Mouse (Mus musculus) mouse embryonic stem cell (cell line): Measurements from ENCODE around the gene Mrps30.
"Not testable (repeated sequence)": the region's sequence is repeated elsewhere in the genome, so short reads cannot be mapped to it uniquely, and the experiment has no call there.

Source experiments
- in situ Hi-C, 2 experiments: fragments of 300-500 bp; cut with MboI; formaldehyde crosslinking; loops; 1 replicate in 1 of 2; 3 replicates in 1 of 2; pipeline ENCODE4 v1.14.3; 2019 to 2020; ENCODE audit warnings: low sequenced_read_pairs in 2 of 2, low pct_unique_long_range_greater_than_20kb in 1 of 2, mixed read lengths in 1 of 2; ENCODE audit not compliant: unreplicated experiment in 1 of 2

The Mrps30 gene

DNA sequence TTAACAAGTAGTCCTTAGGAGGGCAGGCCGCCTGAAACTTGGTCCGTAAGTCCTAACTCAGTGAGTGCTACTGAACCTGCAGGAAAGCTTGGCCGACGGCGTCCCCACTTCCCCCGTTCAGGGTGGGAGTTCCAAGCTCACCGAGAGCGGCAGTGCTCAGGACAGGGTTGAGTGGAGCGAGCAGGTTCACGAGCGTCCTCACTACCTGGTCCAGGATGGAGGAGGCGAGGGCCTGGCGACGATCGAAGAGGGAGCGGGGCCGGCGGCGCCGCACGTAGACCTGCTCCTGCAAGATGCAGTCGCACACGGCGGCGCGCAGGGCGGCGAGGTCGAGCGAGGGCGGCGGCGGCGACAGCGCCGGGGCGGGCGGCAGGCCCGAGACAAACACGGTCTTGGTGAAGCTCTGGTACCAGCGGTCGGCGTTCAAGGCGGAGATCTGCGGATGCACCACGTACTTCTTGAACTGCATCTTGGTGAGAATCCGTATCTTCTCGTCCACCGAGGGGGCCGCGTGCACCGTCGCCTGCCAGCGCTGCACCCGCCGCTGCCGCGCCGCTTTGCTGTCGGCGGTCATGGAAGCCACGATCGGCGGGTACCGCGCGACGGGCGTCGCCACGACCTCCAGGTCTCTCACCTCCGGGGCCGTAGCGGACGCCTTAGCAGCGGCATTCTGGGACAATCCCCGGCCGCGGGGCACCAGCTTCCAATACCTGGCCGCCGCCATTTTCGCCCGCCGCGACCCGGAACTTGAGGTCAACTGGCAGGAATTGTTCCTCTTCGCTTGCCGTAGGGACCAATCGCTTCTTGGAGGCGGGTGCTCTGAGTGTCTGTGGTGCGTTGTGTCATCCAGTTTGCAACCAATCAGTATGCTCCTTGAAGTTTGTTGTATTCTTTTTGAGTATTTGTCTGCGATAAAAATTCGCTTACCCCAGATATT is at the start of gene Mrps30, which contains the start of gene B430218F22Rik:
TSS of gene Mrps30 (minus strand) at position 742 of the 937 bp plus-strand sequence.
TSS of gene B430218F22Rik (plus strand) at position 120 of the 937 bp plus-strand sequence.
- in situ Hi-C loops, result no loop called here

DNA sequence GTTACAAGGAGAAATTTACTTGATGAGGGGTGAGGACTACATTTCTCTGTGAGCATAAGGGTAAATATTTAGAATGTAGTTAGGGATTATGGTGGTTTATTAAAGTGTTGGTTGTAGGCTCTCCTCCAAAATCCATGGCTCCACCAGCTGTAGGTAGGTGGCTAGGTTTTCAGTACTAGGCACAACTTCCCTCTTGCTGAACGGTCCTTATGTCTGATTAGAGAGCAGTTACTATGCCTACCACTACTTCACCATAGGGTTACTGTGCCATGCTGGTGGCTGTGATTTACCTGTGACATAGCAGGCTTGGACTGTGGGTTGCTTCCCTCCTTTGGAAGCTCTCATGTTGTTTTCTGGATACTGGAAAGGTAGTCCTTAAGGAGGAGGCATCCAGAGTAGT is 33.8 kb upstream of the Mrps30 start:
- in situ Hi-C loops, result loop anchor here in 1 of 2 experiments (25.0 kb wide), 1 partner anchor 916 kb away; no protein-coding TSS in a partner anchor

DNA sequence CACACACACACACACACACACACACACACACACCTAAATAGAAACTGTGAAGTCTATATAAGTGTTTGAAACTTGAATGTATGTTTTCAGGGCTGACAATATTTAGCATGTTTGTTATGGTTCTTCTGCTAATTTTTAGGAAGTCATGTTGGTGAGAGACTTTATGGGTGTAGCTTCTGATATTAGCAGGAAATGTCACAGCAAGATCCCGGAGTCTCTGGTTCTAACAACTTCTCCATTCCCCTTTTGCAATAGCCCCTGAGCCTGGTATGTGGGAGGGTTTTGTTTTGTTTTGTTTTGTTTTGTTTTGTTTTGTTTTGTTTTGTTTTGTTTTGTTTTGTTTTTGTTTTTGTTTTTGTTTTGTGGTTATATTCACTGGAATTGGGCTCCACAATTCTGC is 33.4 kb upstream of the Mrps30 start:
- in situ Hi-C loops, result loop anchor here in 1 of 2 experiments (25.0 kb wide), 1 partner anchor 917 kb away; no protein-coding TSS in a partner anchor

DNA sequence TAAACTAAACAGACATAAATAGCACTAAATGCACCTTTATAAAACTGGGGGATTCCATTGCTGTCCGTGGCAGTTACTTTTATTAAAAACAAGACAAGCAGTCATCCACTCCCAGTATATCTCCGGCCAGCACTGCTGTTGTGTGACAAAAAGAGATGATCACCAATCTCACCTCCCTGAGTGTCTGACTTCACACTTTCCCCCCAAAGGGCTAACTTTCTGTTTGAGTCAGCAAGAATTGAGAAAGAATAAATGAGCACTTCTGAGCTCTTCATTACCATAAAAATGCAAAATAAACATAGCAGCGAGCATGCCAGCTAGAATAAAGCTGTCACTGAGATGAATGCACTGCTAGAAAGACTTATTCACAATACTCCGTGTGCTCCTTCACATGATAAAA is 31.1 kb upstream of the Mrps30 start:
- in situ Hi-C loops, result loop anchor here in 1 of 2 experiments (25.0 kb wide), 1 partner anchor 919 kb away; no protein-coding TSS in a partner anchor

DNA sequence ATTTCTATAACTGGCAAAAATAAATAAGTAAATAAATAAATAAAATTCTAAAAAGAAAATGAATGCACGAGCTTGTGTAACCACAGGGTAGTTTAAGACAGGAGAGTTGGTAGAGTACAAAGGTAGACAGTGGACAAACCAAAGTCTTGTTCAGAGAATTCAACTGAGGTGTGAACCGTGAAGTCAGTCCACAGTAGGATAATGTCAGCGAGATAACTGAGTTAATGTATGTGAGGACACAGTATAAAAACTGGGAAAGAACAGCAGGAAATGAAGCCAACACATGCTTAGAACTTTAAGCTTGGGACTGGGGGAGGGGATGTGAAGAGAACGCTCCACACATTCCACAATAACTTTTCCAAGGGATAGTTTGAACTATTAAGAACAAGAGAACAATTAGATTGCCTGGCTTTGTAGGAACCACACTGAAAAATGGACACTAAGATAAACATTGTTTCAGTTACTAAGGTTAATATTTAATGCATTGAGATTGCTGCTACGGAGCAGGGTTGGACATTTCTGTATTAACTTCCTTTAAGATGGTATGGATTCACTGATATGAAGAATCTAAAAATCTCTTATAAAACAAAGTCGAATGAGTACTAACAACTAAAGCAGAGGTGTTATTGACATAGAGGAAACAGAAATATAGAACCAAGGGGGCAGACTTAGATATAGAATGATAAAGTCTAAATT is 24.4 kb upstream of the Mrps30 start:
- in situ Hi-C loops, result loop anchor here in 1 of 2 experiments (25.0 kb wide), 1 partner anchor 926 kb away; no protein-coding TSS in a partner anchor

DNA sequence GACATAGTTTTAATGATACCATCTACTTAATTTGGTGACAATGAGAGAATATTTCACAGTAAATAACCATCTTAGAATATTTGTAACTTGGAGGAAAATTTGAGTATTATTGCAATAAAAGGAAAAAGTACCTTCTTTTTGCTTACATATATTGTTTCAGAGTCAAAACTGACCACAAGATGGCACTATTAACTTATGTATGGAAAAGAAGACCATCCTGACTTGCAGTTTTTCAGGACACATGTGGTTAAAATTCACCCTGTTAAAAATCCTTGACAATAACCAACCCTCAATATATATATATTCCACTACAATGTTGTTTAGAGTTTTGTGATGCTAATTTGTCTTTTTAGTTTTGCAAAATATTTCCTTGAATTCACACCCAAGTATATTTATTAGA is 16.5 kb upstream of the Mrps30 start:
- in situ Hi-C loops, result loop anchor here (10.0 to 25.0 kb wide), 2 partner anchors 934 to 961 kb away; no protein-coding TSS in a partner anchor

DNA sequence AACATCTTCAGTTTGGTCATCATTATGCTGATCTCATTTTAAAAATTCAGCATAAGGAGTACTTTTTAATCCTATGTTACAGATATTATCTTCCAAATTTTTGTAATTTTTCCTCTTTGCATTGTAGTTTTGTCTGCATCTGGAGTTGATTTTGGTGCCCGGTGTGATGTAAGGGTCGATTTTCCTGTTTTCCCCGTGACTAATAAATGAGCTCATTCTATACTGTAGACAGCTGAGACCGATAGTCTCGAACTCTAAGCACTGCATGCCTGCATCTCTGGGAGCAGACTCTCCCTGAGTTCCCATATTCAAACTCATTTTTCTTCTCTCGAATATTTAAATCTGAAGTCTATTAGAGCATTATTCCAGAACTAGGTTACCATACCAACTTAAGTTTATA is 13.3 kb upstream of the Mrps30 start:
- in situ Hi-C loops, result loop anchor here (10.0 to 25.0 kb wide), 2 partner anchors 937 to 964 kb away; no protein-coding TSS in a partner anchor

DNA sequence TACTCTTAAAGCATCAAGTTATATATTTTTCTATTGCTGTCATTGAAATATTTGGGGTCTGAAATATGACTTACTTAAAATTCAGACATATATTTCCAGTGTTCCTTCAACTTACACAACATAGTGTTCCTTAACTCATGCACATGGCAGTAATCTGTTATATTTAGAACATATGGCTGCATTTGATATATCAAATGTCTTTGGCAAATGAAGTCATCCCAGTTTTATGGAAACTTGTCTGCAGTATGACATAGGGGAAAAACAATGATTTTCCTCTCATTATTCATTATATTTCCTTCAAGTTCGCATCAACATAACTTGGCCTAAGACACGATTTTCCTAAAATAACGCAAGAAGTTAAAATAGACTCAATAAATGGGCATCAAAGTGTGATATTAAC is 8.8 kb upstream of the Mrps30 start:
- in situ Hi-C loops, result no loop called here

DNA sequence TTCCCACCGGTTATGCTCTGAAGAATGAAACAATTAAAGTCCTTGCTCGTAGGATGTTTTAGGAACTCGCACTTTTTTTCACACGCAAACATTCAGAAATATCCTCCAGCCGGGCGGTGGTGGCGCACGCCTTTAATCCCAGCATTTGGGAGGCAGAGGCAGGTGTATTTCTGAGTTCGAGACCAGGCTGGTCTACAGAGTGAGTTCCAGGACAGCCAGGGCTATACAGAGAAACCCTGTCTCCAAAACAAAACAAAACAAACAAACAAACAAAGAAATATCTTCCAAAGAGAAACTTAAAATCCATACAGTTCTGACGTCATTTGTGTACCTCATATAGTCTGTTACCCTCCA is 373 bp upstream of the Mrps30 start:
- in situ Hi-C loops, result not testable (repeated sequence)

DNA sequence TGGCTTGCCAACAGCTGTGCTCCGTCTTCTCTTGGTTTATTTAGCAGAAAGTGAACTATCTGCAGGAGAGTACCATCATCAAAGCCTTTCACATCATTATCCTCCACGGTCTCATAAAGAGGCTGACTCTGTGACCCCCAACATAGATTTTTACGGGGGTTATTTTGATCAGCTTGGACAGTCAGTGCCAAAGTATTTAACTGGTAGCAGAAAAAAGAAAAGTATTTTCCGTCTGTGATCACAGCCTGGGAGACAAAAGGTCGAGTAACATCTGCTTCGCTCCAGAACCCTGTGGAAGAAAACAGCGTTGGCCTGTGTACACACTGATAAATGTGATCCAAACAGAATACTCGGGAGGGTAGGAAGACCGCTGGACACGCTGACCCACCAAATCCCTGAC is 6.7 kb downstream of the Mrps30 start:
- in situ Hi-C loops, result no loop called here

DNA sequence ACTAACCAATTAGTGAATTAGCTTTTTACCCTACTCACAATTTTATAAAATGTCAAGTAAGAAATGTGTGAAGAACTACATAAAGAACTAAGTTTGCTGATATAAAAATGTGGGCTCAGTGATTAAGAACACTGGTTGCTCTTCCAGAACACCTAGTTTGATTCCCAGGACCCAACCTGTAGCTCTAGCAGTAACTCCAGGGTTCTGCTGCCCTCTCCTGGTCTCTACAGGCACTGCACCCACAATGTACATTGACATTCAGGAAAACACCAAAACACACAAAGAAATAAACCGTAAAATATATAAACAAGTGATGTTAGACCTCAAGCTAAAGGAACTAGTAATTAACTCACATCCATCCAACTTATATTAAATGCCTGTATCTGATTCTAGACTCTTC is 7.9 kb downstream of the Mrps30 start:
- in situ Hi-C loops, result no loop called here

DNA sequence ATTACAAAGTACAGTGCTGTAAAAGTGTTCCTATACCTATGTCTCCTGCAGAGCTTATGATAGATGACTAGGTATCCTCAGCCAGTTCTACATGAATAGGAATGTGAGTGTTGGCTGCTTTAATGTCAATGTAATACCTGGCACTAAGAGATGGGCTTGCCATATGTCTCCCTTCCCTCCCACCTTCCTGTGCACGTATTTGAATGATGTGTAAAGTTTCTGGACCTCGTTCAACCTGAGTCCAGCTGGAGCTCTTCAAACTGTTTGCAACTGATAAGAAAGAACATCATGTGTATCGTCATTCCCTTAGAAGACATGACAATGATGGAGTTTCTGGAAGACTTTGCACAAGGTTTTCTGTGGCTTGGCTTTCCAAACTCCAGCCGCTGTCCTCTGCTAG is 14.2 kb downstream of the Mrps30 start:
- in situ Hi-C loops, result no loop called here

DNA sequence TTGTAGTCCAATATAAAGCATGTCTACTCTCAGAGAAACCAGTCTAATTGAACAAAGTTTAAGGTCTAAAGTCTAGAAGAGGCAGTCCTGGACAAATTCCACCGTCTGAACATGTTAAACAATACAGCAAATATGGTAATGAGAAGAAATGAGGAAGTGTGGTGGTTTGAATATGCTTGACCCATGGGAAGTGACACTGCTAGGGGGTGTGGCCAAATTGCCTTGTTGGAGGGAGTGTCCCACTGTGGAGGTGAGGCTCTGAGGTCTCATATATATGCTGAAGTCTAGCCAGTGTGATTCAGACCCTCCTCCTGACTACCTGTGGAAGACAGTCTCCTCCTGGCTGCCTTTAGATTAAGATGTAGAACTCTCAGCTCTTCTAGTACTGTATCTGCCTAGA is 21.3 kb downstream of the Mrps30 start:
- in situ Hi-C loops, result no loop called here

DNA sequence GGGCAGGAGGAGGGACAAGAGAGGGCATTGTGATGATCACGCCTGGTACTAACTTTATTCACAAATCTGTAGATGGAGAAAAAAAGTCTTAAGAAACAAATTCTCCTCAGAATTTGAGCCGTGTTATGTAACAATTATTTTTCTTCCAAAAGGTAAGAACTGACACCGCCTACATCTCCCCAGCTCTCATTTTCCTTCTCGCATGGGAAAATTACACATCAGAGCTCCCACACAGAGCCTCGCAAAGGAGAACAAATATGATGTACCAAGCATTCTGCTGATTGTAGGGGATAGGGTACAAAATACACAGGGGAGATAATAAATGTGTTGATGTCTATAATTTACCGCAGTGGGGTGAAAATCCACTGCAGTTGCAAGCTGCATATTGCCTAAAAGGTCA is 23.7 kb downstream of the Mrps30 start:
- in situ Hi-C loops, result no loop called here

DNA sequence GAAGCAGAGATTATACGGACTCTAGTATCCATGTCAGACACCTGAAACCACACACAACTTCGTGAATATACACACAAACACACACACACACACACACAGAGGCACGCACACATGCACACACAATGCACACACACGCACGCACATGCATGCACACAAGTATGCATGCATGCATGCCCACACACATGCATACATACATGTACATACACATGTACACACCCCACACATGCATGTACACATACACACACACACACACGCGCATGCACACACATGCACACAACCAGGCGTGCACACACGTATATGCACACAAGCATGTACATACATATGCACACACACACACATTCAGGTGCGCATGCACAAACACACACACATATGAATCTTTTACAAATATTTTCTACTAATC is 36.2 kb downstream of the Mrps30 start:
- in situ Hi-C loops, result no loop called here

DNA sequence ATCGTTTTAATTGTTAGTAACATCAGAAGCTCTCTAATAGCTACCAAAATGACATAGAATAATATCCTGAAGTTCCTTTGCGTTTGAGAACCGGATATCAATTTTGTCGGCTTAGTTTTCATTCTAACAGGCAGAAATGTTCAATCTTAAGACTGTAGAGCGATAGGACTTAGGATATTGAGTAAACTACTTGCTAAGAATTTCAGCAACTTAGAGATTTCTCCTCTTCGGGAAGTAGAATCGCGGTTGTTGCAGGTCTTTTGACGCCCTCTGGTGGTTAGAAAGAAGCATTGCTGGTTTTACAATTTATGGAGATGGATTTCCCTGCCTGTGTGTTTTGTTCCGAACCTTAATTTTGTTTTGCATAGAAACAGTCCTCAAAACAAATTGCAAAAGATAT is 36.8 kb downstream of the Mrps30 start:
- in situ Hi-C loops, result no loop called here
